Mouse (Mus musculus) kidney, adult 2 months (tissue): ENCODE measurements around the gene Olfr132.
"Not testable (repeated sequence)": the region's sequence is repeated elsewhere in the genome, so short reads cannot be mapped to it uniquely, and the experiment has no call there.

Source experiments
- CTCF ChIP-seq: fragments of 200-500 bp; conservative IDR thresholded peaks from 2 replicates; pipeline ENCODE4 v1.5.1; 2011; ENCODE audit warnings: low read depth, mild to moderate bottlenecking, control low read depth, low read length, moderate library complexity, mixed read lengths; ENCODE audit not compliant: insufficient read depth, insufficient read length
- POLR2A ChIP-seq: fragments of 200-500 bp; IDR thresholded peaks from one replicate; pipeline ENCODE4 v1.6.1; 2011; ENCODE audit warnings: low read depth, low read length, control low read depth

DNA sequence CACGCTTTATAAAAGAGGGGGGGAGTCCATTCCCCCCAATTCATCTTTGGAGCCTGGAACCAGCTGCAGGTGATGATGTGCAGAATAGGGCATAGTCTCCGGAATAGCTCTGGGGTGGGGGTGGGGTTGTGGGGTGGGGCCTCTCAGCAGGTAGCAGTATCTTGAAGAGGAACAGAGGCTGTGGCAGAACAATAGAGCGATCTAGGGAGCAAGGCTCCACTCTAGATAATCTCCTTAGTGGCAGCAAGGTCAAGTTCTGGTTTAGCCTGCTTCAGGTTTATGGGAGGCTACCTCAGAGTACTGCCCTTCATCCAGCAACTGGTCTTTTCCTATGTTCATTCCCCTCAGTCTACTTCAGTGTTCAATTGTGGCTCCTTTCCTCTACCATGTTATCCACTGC lies 9.0 kb downstream of the Olfr132 start:
- TF ChIP-seq POLR2A, CTCF: not testable (repeated sequence)
